Mouse (Mus musculus): ENCODE measurements around the gene Mfap5.

GRCm38 (mm10) chr6:122493799-122494472, 11.7 kb upstream of the Mfap5 start:
- no peak for TF ChIP-seq POLR2A (IDR thresholded peaks at IDR 0.05; ENCODE audit: borderline replicate concordance, low read depth, low read length)
- no peak for TF ChIP-seq CTCF (IDR thresholded peaks at IDR 0.05; ENCODE audit: low read depth, low read length)
